Comparison of ENCODE assay signal across 13 mouse cellular contexts in the genomic region with DNA sequence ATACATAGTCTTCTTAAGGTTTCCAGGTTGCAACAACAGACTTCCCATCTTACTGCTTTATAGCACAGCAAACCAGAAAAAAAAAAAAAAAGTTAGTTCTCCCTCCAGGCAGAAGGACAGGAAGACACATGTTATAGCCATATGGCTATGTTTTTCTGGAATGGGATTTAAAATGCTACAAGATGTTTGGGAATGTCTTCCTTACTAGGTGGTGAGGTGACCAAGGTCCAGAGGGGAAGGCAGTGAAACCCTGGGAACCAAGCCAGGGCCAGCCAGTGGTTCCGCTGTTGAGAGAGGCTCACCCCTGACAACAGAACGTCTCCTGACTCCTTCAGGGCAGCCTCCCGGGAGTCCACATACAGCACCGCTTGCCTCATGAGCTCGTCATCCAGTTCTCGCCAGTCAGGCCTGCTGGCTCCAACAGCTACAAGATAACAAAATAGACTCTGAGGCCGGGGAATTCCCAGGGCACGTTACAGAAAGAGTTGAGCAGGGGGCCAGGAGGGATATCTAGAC. TPM values are rescaled to one million over a fixed set of nuclear protein-coding genes. Genes with fewer than 3 reads are reported as not detected.
DNase-seq lines count a peak whose midpoint lies in the region; ATAC-seq and TF ChIP-seq lines count a peak whose summit lies in the region.
"Had no signal": no experiment of that assay in that cellular context is flagged by ENCODE, and none has a peak within 500 bp of the region (broad histone marks: within the 10 kb centered on the region; RNA-seq: fewer than 3 reads in every experiment).

No protein-coding gene starts in this region.

- H3K4me2 ChIP-seq in forebrain, embryonic 14.5 days (ENCODE audit: low read length) = no peak overlapping the region
- H3K4me2 ChIP-seq in forebrain, embryonic 12.5 days = no peak overlapping the region
- H3K4me2 ChIP-seq in lung, embryonic 14.5 days = no peak overlapping the region
- no peak overlapping the region for H3K4me2 ChIP-seq in kidney, postnatal 0 days (ENCODE audit: low read length)

- H3K36me3 ChIP-seq in forebrain, embryonic 14.5 days (ENCODE audit: control insufficient read depth, insufficient read depth, low read length) = no peaks in the 10 kb centered on the region
- no peaks in the 10 kb centered on the region for H3K36me3 ChIP-seq in forebrain, embryonic 12.5 days (replicated peaks)
- no peaks in the 10 kb centered on the region for H3K36me3 ChIP-seq in lung, embryonic 14.5 days (ENCODE audit: insufficient read depth)
- H3K36me3 ChIP-seq in kidney, postnatal 0 days (ENCODE audit: insufficient read depth, low read length) = no peaks in the 10 kb centered on the region
- H3K36me3 ChIP-seq in limb, embryonic 10.5 days = no peaks in the 10 kb centered on the region

- no peaks in the 10 kb centered on the region for H3K9me3 ChIP-seq in forebrain, embryonic 14.5 days (replicated peaks; ENCODE audit: control insufficient read depth, low read length)
- no peaks in the 10 kb centered on the region for H3K9me3 ChIP-seq in forebrain, embryonic 12.5 days
- no peaks in the 10 kb centered on the region for H3K9me3 ChIP-seq in lung, embryonic 14.5 days (ENCODE audit: low read depth, low read length)
- H3K9me3 ChIP-seq in kidney, postnatal 0 days (replicated peaks; ENCODE audit: low read length) = no peaks in the 10 kb centered on the region
- no peaks in the 10 kb centered on the region for H3K9me3 ChIP-seq in limb, embryonic 10.5 days (replicated peaks)

- H3K4me1 ChIP-seq in forebrain, embryonic 14.5 days (ENCODE audit: control insufficient read depth, insufficient read depth, low read length) = peaks cover 3% of the 10 kb centered on the region; the same call in 1 of the 2 replicates
- no peaks in the 10 kb centered on the region for H3K4me1 ChIP-seq in forebrain, embryonic 12.5 days
- no peaks in the 10 kb centered on the region for H3K4me1 ChIP-seq in lung, embryonic 14.5 days (ENCODE audit: insufficient read depth)
- no peaks in the 10 kb centered on the region for H3K4me1 ChIP-seq in kidney, postnatal 0 days (replicated peaks; ENCODE audit: insufficient read depth, low read length)
- H3K4me1 ChIP-seq in limb, embryonic 10.5 days = 0 out of 2 replicates have a peak, but pooled peaks cover 3% of the 10 kb centered on the region

- no peak for TF ChIP-seq CTCF in lung, embryonic 14.5 days (IDR thresholded peaks at IDR 0.05; ENCODE audit: low read depth)
- TF ChIP-seq CTCF in kidney, postnatal 0 days (IDR thresholded peaks at IDR 0.05; ENCODE audit: low read depth) = no peak

- H3K27me3 ChIP-seq in forebrain, embryonic 14.5 days (replicated peaks; ENCODE audit: control insufficient read depth, insufficient read depth, low read length) = no peaks in the 10 kb centered on the region
- H3K27me3 ChIP-seq in forebrain, embryonic 12.5 days = no peaks in the 10 kb centered on the region
- H3K27me3 ChIP-seq in lung, embryonic 14.5 days (ENCODE audit: insufficient read depth, low read length) = no peaks in the 10 kb centered on the region
- H3K27me3 ChIP-seq in kidney, postnatal 0 days (ENCODE audit: insufficient read depth, low read length) = no peaks in the 10 kb centered on the region
- no peaks in the 10 kb centered on the region for H3K27me3 ChIP-seq in limb, embryonic 10.5 days (ENCODE audit: low read depth, poor library complexity, severe bottlenecking)

- 0 out of 2 replicates have a peak, but pooled peaks have one; percentile 32 for ATAC-seq in forebrain, embryonic 14.5 days
- no peak for ATAC-seq in forebrain, embryonic 12.5 days (ENCODE audit: low FRiP score)
- ATAC-seq in lung, embryonic 14.5 days (ENCODE audit: insufficient read depth) = peak; percentile 49; the same call in 1 of the 2 replicates
- peak; percentile 69 for ATAC-seq in kidney, postnatal 0 days (replicated peaks; ENCODE audit: low FRiP score, low read depth)

- no peak overlapping the region for H3K4me3 ChIP-seq in forebrain, embryonic 14.5 days (ENCODE audit: low read depth, low read length)
- no peak overlapping the region for H3K4me3 ChIP-seq in forebrain, embryonic 12.5 days (replicated peaks)
- no peak overlapping the region for H3K4me3 ChIP-seq in lung, embryonic 14.5 days (ENCODE audit: low read depth, low read length)
- H3K4me3 ChIP-seq in kidney, postnatal 0 days (replicated peaks; ENCODE audit: low read depth, low read length) = no peak overlapping the region
- H3K4me3 ChIP-seq in limb, embryonic 10.5 days = no peak overlapping the region

- H3K9ac ChIP-seq in forebrain, embryonic 14.5 days (ENCODE audit: low read length) = no peak overlapping the region
- H3K9ac ChIP-seq in forebrain, embryonic 12.5 days = no peak overlapping the region
- H3K9ac ChIP-seq in lung, embryonic 14.5 days = no peak overlapping the region
- no peak overlapping the region for H3K9ac ChIP-seq in kidney, postnatal 0 days (ENCODE audit: low read depth, low read length)

- 0 out of 2 replicates have a peak overlapping the region, but pooled peaks have one; percentile 44 for H3K27ac ChIP-seq in forebrain, embryonic 14.5 days (ENCODE audit: low read depth, low read length)
- H3K27ac ChIP-seq in forebrain, embryonic 12.5 days = no peak overlapping the region
- no peak overlapping the region for H3K27ac ChIP-seq in lung, embryonic 14.5 days (ENCODE audit: low read depth)
- 0 out of 2 replicates have a peak overlapping the region, but pooled peaks have one; percentile 13 for H3K27ac ChIP-seq in kidney, postnatal 0 days
- no peak overlapping the region for H3K27ac ChIP-seq in limb, embryonic 10.5 days

- DNase-seq in forebrain, embryonic 14.5 days (ENCODE audit: low spot score) = peak; percentile 22
- no peak for DNase-seq in lung, embryonic 14.5 days
- no peak for DNase-seq in lung, adult 18-20 months
- no peak for DNase-seq in kidney, postnatal 0 days (ENCODE audit: low spot score)
- DNase-seq in limb, embryonic 10.5 days (ENCODE audit: low spot score) = no peak
- DNase-seq in frontal cortex, adult 2 months (ENCODE audit: extremely low spot score in 1 of 2, low spot score in 1 of 2) = no peak
- no peak for DNase-seq in right cerebral cortex, postnatal 14 days
- DNase-seq: B cell, adult 2 months; layer of hippocampus, adult 9-11 months; lung, postnatal 4 days; spleen, adult 18-20 months had no signal

- WGBS in forebrain, embryonic 14.5 days = 73% methylated on average over 8 of the region's 8 CpGs
- 76% methylated on average over 8 of the region's 8 CpGs for WGBS in forebrain, embryonic 12.5 days
- 30% methylated on average over 8 of the region's 8 CpGs for WGBS in lung, embryonic 14.5 days
- 47% methylated on average over 8 of the region's 8 CpGs for WGBS in kidney, postnatal 0 days
- 84% methylated on average over 8 of the region's 8 CpGs for WGBS in limb, embryonic 10.5 days

RNA-seq across cellular contexts. Expression of gene Crym, which starts 11.7 kb away (rescaled TPM):
- 31.2 and 35.1 TPM in 2 replicates for polyA plus RNA-seq in forebrain, embryonic 14.5 days (2014; fragmentation: Nextera tagmentation; extraction: Ambion mirVana)
- polyA plus RNA-seq in forebrain, embryonic 12.5 days (2016; fragmentation: Nextera tagmentation; extraction: Ambion mirVana) = 17.1 and 25.4 TPM in 2 replicates
- 3.4 and 4.4 TPM in 2 replicates for polyA plus RNA-seq in lung, embryonic 14.5 days (2014; fragmentation: Nextera tagmentation; extraction: Ambion mirVana)
- 41.6 and 43.3 TPM in 2 replicates for polyA plus RNA-seq in kidney, postnatal 0 days (2015; fragmentation: Nextera tagmentation; extraction: Ambion mirVana)
- polyA plus RNA-seq in limb, embryonic 10.5 days (2016; fragmentation: Nextera tagmentation; extraction: Ambion mirVana) = 10.0 and 11.9 TPM in 2 replicates
- polyA plus RNA-seq in frontal cortex, adult 2 months (2012; rRNA removed) = 42.4 and 80.4 TPM in 2 replicates

RNA-seq across cellular contexts. Expression of gene Abca14, which starts 13.6 kb away (rescaled TPM):
- not detected in 2 replicates for polyA plus RNA-seq in forebrain, embryonic 14.5 days (2014; fragmentation: Nextera tagmentation; extraction: Ambion mirVana)
- not detected in 2 replicates for polyA plus RNA-seq in forebrain, embryonic 12.5 days (2016; fragmentation: Nextera tagmentation; extraction: Ambion mirVana)
- 0.20 TPM in 1 of 2 replicates, not detected in the other for polyA plus RNA-seq in lung, embryonic 14.5 days (2014; fragmentation: Nextera tagmentation; extraction: Ambion mirVana)
- 0.17 and 0.20 TPM in 2 replicates for polyA plus RNA-seq in kidney, postnatal 0 days (2015; fragmentation: Nextera tagmentation; extraction: Ambion mirVana)
- not detected in 2 replicates for polyA plus RNA-seq in limb, embryonic 10.5 days (2016; fragmentation: Nextera tagmentation; extraction: Ambion mirVana)
- polyA plus RNA-seq in frontal cortex, adult 2 months (2012; rRNA removed) = 0.02 TPM in 1 of 2 replicates, not detected in the other
- polyA plus RNA-seq: neural tube, embryonic 11.5 days had no signal

RNA-seq across cellular contexts. Expression of gene Anks4b, which starts 16.6 kb away (rescaled TPM):
- not detected in 2 replicates for polyA plus RNA-seq in forebrain, embryonic 14.5 days (2014; fragmentation: Nextera tagmentation; extraction: Ambion mirVana)
- 0.05 TPM in 1 of 2 replicates, not detected in the other for polyA plus RNA-seq in forebrain, embryonic 12.5 days (2016; fragmentation: Nextera tagmentation; extraction: Ambion mirVana)
- not detected in 2 replicates for polyA plus RNA-seq in lung, embryonic 14.5 days (2014; fragmentation: Nextera tagmentation; extraction: Ambion mirVana)
- polyA plus RNA-seq in kidney, postnatal 0 days (2015; fragmentation: Nextera tagmentation; extraction: Ambion mirVana) = 2.5 and 2.9 TPM in 2 replicates
- not detected in 2 replicates for polyA plus RNA-seq in limb, embryonic 10.5 days (2016; fragmentation: Nextera tagmentation; extraction: Ambion mirVana)
- 0.06 and 0.12 TPM in 2 replicates for polyA plus RNA-seq in frontal cortex, adult 2 months (2012; rRNA removed)
- polyA plus RNA-seq: neural tube, embryonic 11.5 days had no signal

RNA-seq across cellular contexts. Expression of gene Zp2, which starts 45.1 kb away (rescaled TPM):
- not detected in 2 replicates for polyA plus RNA-seq in forebrain, embryonic 14.5 days (2014; fragmentation: Nextera tagmentation; extraction: Ambion mirVana)
- polyA plus RNA-seq in forebrain, embryonic 12.5 days (2016; fragmentation: Nextera tagmentation; extraction: Ambion mirVana) = not detected in 2 replicates
- polyA plus RNA-seq in lung, embryonic 14.5 days (2014; fragmentation: Nextera tagmentation; extraction: Ambion mirVana) = not detected in 2 replicates
- 0.06 TPM in 1 of 2 replicates, not detected in the other for polyA plus RNA-seq in kidney, postnatal 0 days (2015; fragmentation: Nextera tagmentation; extraction: Ambion mirVana)
- not detected in 2 replicates for polyA plus RNA-seq in limb, embryonic 10.5 days (2016; fragmentation: Nextera tagmentation; extraction: Ambion mirVana)
- 0.24 and 0.32 TPM in 2 replicates for polyA plus RNA-seq in frontal cortex, adult 2 months (2012; rRNA removed)
- polyA plus RNA-seq: neural tube, embryonic 11.5 days had no signal

Comparison
In these comparisons a context has a peak if more than half of its experiments do, and no peak if none do; other contexts are left out.
1. H3K27ac ChIP-seq: peak in forebrain, embryonic 14.5 days (single experiment) and kidney, postnatal 0 days (single experiment); none in forebrain, embryonic 12.5 days (single experiment), lung, embryonic 14.5 days (single experiment) and limb, embryonic 10.5 days (single experiment).